In genomic region chr11:61644576-61645326, GRCm38 (mm10) we compare ENCODE assay signal across 9 mouse cellular contexts. TPM values are rescaled to one million over a fixed set of nuclear protein-coding genes. Genes with fewer than 3 reads are reported as not detected.
A peak's percentile ranks its signal among the peaks of the same experiment; 100 is the strongest.
DNase-seq lines count a peak whose midpoint lies in the region; ATAC-seq and TF ChIP-seq lines count a peak whose summit lies in the region.
"Had no signal": no experiment of that assay in that cellular context is flagged by ENCODE, and none has a peak within 500 bp of the region (broad histone marks: within the 10 kb centered on the region; RNA-seq: fewer than 3 reads in every experiment).

No protein-coding gene starts in this region.

- H3K4me1 ChIP-seq in lung, embryonic 14.5 days (ENCODE audit: insufficient read depth), result peaks cover 3% of the 10 kb centered on the region
- H3K4me1 ChIP-seq: hindbrain, embryonic 15.5 days had no signal

- no peak overlapping the region for H3K4me3 ChIP-seq in lung, embryonic 14.5 days (ENCODE audit: low read depth, low read length)
- H3K4me3 ChIP-seq: hindbrain, embryonic 15.5 days had no signal

- peak; percentile 41; the same call in 1 of the 2 replicates for ATAC-seq in lung, embryonic 14.5 days (ENCODE audit: insufficient read depth)
- peak; percentile 48 for ATAC-seq in activated CD4-positive, CD25-positive, alpha-beta regulatory T cell, adult 4 months

- whole genome bisulfite sequencing in lung, embryonic 14.5 days, result 34% methylated on average over 11 of the region's 11 CpGs

- no peaks in the 10 kb centered on the region for H3K36me3 ChIP-seq in lung, embryonic 14.5 days (ENCODE audit: insufficient read depth)
- H3K36me3 ChIP-seq: hindbrain, embryonic 15.5 days had no signal

- no peak for TF ChIP-seq CTCF in lung, embryonic 14.5 days (IDR thresholded peaks at IDR 0.05; ENCODE audit: low read depth)

- no peaks in the 10 kb centered on the region for H3K9me3 ChIP-seq in lung, embryonic 14.5 days (ENCODE audit: low read depth, low read length)
- H3K9me3 ChIP-seq: hindbrain, embryonic 15.5 days had no signal

- peak; percentile 78 for DNase-seq in lung, embryonic 14.5 days
- DNase-seq in lung, adult 18-20 months, result no peak
- DNase-seq in layer of hippocampus, adult 11-12 months (ENCODE audit: low spot score), result peak; percentile 71
- DNase-seq in right cerebral cortex, postnatal 10 days (ENCODE audit: low spot score in 2 of 2), result peak; percentile 41 to 46
- no peak for DNase-seq in gastrocnemius, adult 8-10 months (ENCODE audit: low spot score in 2 of 2)
- no peak for DNase-seq in adrenal gland, adult (ENCODE audit: inconsistent age in 2 of 2, low spot score in 1 of 2)
- DNase-seq in neural tube, embryonic 10.5 days (ENCODE audit: extremely low spot score, low spot score), result no peak

- peak overlapping the region; percentile 59 for H3K27ac ChIP-seq in lung, embryonic 14.5 days (ENCODE audit: low read depth)
- H3K27ac ChIP-seq: hindbrain, embryonic 15.5 days had no signal

- no peaks in the 10 kb centered on the region for H3K27me3 ChIP-seq in lung, embryonic 14.5 days (ENCODE audit: insufficient read depth, low read length)
- H3K27me3 ChIP-seq: hindbrain, embryonic 15.5 days had no signal

- H3K9ac ChIP-seq in lung, embryonic 14.5 days, result no peak overlapping the region
- H3K9ac ChIP-seq: hindbrain, embryonic 15.5 days had no signal

- H3K4me2 ChIP-seq in lung, embryonic 14.5 days, result no peak overlapping the region
- H3K4me2 ChIP-seq: hindbrain, embryonic 15.5 days had no signal

RNA-seq across cellular contexts. Expression of gene Grap, which starts 8.3 kb away (rescaled TPM):
- 27.8 and 29.5 TPM in 2 replicates for polyA plus RNA-seq in lung, embryonic 14.5 days (2014; fragmentation: Nextera tagmentation; extraction: Ambion mirVana)
- polyA plus RNA-seq in activated CD4-positive, CD25-positive, alpha-beta regulatory T cell, adult 4 months (2017; shearing (Covaris generic)), result 100 to 1,000 TPM; 171 to 177 TPM
- 1 to 10 TPM; 2.2 to 3.7 (median 3.2) TPM for total RNA-seq in gastrocnemius, adult 8-10 months (2022)

RNA-seq across cellular contexts. Expression of gene Fam83g, which starts 39.1 kb away (rescaled TPM):
- polyA plus RNA-seq in lung, embryonic 14.5 days (2014; fragmentation: Nextera tagmentation; extraction: Ambion mirVana), result 2.1 and 2.2 TPM in 2 replicates
- under 1 TPM; 0.24 to 0.40 TPM for polyA plus RNA-seq in activated CD4-positive, CD25-positive, alpha-beta regulatory T cell, adult 4 months (2017; shearing (Covaris generic))
- 1 to 10 TPM in 1 of 4 experiments, under 1 TPM in 3; 0.36 to 1.0 (median 0.77) TPM for total RNA-seq in gastrocnemius, adult 8-10 months (2022)

Comparison
In these comparisons a context has a peak if more than half of its experiments do, and no peak if none do; other contexts are left out.
1. DNase-seq: peak in lung, embryonic 14.5 days (single experiment), layer of hippocampus, adult 11-12 months (single experiment) and right cerebral cortex, postnatal 10 days (2 of 2); none in lung, adult 18-20 months (0 of 2), gastrocnemius, adult 8-10 months (0 of 2), adrenal gland, adult (0 of 2) and neural tube, embryonic 10.5 days (single experiment).